Mouse (Mus musculus) heart, adult 8-10 months (tissue): ENCODE measurements around the gene Gli3. TPM values are rescaled to one million over a fixed set of nuclear protein-coding genes. Genes with fewer than 3 reads are reported as not detected.

ENCODE experiments used
- DNase-seq: peaks from one replicate; pipeline ENCODE4 v3.0.0; 2022; ENCODE audit warnings: low spot score
- total RNA-seq, 4 experiments: library from RNA; stranded (reverse); gene quantifications; 2 replicates each; pipeline ENCODE4 v1.2.4; 2022

Gene Gli3
- total RNA-seq, 4 experiments from 2014 or later, result 1.3 to 2.1 (median 1.8) TPM

DNA sequence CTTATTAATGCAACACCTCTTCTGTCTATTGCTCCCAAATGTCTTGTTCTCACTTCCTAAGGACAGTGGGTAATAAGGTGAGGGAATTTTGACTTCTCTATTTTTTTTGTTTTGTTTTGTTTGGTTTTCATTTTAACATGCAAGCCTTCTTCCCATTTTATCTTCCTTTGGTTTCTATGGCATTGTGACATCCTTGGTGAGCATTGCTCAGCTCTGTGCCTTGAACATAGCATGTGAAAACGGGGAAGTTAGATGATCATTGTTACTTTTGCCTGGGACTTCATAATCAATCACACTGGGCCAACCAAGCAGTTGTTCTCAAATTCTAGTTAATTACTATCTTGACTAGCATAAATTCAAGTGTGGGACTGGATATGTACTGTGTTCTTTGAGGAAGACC lies 258.4 kb downstream of the Gli3 start:
- DNase-seq, result no peak

DNA sequence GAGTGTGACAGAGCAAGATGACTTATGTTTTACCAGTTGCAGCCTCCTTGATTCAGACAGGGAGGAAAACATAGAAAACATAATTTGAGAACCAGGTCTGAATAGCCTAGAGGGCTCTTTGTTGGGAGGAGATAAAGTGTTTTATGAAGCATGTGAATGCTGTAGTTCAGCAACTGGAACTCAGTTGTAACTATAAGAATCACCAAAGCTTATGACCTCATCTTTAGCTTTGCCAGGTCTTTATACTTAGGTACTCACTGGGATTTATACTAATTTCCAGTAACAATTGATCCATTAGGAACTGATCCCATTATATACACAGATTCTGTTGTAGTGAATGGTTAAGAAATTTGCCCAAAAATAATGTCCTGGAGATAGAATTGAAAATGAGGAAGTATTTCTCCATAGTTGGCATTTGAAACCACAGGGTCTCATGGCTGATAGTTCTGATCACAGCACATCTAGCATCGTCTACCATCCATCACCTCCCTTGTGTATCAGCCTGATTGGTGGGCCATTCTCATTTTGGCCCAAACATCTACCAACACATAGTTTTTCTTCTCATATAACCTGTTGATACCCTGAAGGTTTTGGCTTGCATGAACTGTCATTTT lies 259.8 kb downstream of the Gli3 start:
- no peak for DNase-seq

DNA sequence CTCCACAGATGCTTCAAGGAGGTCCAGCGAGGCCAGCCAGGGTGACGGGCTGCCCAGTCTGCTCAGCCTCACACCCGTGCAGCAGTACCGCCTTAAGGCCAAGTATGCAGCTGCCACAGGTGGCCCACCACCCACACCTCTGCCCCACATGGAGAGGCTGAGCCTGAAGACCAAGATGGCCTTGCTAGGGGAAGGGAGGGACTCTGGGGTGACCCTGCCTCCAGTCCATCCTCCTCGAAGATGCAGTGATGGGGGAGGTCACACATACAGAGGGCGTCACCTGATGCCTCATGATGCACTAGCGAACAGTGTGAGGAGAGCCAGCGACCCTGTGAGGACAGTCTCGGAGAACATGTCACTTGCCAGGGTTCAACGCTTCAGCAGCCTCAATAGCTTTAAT lies 261.7 kb downstream of the Gli3 start:
- DNase-seq, result no peak

- peak; percentile 93 for DNase-seq
Measured at GRCm38 (mm10) chr13:15741771-15742170, 278.7 kb downstream of the Gli3 start.

DNA sequence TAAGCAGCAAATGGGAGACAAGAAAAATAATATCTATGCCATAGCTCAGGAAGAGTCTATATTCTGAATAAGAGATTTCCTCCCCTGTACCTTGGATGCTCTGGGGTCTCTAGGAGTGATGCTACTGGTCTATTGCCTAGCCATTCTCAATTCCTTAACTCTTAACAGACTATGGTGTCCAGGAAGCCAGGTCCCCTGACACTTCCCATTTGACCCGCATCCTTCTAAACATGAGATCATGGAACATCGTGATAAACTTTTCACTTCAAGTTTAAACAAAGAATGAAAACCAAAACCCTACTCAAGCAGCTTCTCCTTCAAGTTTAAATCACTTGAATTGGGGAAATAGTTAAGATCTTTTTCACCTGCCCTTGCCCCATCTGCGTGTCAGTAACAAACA lies 279.3 kb downstream of the Gli3 start:
- peak; percentile 38 for DNase-seq

- DNase-seq, result peak; percentile 10
Measured at GRCm38 (mm10) chr13:15742777-15743176, 279.7 kb downstream of the Gli3 start.

GRCm38 (mm10) chr13:15758835-15759632 lies 296.0 kb downstream of the Gli3 start:
- peak; percentile 78 for DNase-seq

GRCm38 (mm10) chr13:15759633-15760441 lies 296.8 kb downstream of the Gli3 start:
- DNase-seq, result no peak

- DNase-seq, result no peak
Measured at GRCm38 (mm10) chr13:15762291-15762690, 299.3 kb downstream of the Gli3 start.

DNA sequence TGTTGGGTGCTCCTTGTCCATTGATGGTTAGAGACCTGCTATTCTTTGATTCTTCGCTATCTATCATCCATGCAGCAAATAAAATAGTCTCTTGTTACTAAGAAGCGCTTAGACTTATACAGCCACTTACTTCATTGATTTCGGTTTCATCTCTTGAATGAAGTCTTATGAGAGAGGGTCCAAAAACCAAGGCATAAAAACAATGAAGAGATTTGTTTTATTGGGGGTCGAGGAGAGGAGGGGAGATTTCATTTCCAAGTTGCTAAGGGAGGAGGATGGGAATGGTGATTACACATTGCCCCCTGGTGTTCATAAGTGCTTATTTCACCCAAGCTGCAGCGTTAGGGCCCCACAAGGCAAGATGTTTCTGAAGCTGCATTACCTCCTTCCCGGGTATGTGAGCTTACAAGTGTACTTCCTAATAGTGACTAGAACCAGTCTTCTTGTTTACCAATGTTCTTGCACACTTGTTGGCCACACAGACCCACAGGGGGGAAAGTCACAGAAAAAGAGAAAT lies 299.9 kb downstream of the Gli3 start:
- DNase-seq, result peak; percentile 32

GRCm38 (mm10) chr13:15777624-15778023 lies 314.6 kb downstream of the Gli3 start:
- DNase-seq, result no peak
